Mouse (Mus musculus) splenic B cell, adult 2 months (primary cell): Measurements from ENCODE around the gene Clec3a.
A peak's percentile ranks its signal among the peaks of the same experiment; 100 is the strongest.

Experiments
- DNase-seq: peaks from one replicate; pipeline ENCODE4 v3.0.0-alpha.2; 2011; ENCODE audit warnings: low read depth, low spot score
- H3K27me3 ChIP-seq: 2 replicates; pipeline ENCODE4 v1.6.1; 2012; ENCODE audit warnings: mild to moderate bottlenecking, low read length, moderate library complexity, mixed read lengths; ENCODE audit not compliant: control insufficient read depth, poor library complexity, insufficient read depth, severe bottlenecking
- H3K36me3 ChIP-seq: 2 replicates; pipeline ENCODE4 v1.6.1; 2012; ENCODE audit warnings: mild to moderate bottlenecking, low read length, moderate library complexity, mixed read lengths; ENCODE audit not compliant: control insufficient read depth, poor library complexity, insufficient read depth, severe bottlenecking

The Clec3a gene

DNA sequence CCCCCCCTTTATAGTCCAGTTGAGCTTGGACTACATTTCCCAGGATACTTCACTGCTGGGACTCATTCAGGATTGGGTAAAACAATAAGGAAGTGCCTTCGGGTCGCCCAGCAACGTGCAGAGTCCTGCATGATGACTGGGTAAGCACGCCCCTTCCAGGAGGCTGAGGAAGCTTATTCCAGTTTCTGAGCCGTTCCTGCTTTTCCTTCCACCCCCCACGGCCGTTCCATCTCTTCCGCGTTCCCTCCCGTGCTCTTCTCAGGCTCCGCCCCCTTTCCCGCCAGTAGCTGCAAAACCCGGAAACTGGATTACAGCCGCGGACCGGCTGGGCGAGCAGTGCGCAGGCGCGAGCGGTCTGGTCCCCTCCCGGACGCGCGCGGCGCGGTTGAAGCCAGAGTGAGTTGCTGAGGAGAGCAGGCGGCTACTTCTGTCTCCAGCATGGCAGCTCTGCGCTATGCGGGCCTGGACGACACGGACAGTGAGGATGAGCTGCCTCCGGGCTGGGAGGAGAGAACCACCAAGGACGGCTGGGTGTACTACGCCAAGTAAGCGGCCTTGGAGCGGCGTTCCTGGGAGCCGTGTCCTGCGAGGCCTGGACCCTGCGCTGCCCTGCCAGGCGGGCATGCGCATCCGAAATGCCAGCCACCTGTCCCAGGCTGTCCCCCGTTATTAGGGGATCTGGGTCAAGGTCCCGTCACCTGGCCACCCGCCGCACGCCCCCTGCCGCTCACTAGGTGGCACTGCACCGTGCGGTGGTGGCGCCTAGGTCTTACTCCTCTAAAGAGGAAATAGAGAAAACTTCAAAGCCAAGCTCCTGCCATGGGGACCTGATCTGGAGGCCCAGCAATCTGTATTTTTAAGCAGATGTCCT lies 21.7 kb downstream of the Clec3a start, which contains the start of gene Wwox:
Wwox (plus strand) TSS at position 322 of the 871 bp plus-strand sequence.
- no peaks in the 10 kb centered on the region for H3K27me3 ChIP-seq
- H3K36me3 ChIP-seq, result no peaks in the 10 kb centered on the region

DNA sequence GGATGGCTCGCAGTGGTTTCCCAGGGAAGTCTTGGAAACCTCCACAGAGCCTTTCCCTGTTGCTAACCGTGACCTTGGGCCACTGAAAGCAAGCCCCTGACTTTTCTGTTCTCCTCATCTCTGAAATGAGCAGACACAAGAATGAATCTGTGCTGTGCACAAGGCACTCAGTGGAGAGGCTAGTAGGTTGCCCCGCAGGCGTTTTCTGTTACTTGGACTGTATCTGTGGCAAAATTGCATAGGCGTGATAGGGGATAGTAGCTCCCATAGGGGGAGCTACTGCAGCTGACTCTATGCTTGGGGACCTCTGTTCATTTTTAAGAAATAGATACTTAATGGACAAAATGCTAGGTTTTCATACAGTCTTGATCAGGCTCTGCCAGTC lies 22.3 kb downstream of the Clec3a start:
- Histone ChIP-seq H3K27me3 (no peaks in the 10 kb centered on the region), H3K36me3 (no peaks in the 10 kb centered on the region)
- DNase-seq, result no peak

More for the DNA sequence above, 21.7 kb downstream of the Clec3a start, which contains the start of gene Wwox:
- DNase-seq, result peak; percentile 98

DNA sequence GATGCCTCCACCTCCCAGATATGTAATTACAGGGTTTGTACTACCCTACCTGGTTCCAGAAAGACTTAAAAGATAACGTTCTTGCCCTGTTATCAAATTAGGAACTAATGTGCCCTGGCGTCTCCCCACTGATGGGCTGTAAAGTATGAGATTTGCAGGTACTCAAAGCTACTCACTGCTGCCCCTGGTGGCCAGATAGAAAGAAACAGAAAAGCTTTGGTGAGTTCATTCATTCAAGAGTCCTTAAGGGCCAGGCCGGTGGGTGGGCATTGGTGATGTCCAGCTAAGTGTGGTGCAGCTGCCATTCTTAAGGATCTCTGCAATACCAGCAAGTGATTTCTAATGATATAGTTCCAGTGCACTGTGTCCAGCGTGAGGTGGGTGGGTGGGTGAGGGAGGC lies 23.7 kb downstream of the Clec3a start:
- Histone ChIP-seq H3K36me3 (no peaks in the 10 kb centered on the region), H3K27me3 (no peaks in the 10 kb centered on the region)
- DNase-seq, result peak; percentile 75

DNA sequence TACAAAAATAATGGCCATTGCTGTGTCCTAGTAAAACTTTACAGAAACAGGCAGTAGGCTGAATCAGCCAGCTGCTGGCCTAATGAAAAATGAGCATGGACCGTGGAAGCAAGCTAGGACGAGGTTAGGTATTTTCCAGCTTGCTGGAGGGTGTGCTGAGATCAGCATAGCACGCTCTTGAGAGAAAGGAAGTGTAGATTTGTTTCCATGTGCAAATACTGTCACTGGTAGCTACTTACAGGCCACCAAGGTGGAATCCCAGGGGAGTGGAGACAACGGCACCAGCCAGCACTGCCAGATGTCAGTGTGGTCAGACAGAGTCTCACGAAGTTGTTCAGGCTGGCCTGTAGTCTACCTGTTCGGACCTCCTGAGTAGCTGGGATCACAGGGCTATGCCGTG lies 29.0 kb downstream of the Clec3a start:
- no peak for DNase-seq
- H3K27me3 ChIP-seq, result no peaks in the 10 kb centered on the region
- H3K36me3 ChIP-seq, result peaks cover 2% of the 10 kb centered on the region

DNA sequence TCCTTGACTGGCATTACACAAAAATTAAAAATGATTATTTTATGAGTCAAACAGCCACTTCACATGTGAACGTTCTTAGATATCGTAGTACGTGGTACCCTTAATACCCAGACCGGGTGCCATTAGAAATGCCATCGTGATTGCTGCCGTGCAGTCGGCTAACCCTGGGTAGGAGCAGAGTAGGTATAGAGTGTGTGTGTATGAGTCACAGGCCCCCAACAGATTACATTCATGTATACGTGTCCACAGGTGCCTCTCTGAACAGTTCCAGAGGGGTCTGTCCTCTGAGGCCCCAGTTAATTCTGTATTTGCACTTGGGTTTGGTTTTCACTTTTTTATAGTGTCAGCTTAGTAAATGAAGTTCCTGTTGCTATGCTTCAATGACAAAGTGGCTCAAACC lies 34.4 kb downstream of the Clec3a start:
- no peaks in the 10 kb centered on the region for H3K27me3 ChIP-seq
- H3K36me3 ChIP-seq, result peaks cover 2% of the 10 kb centered on the region
- DNase-seq, result no peak

GRCm38 (mm10) chr8:114452781-114453221 lies 34.9 kb downstream of the Clec3a start:
- Histone ChIP-seq H3K36me3 (peaks cover 2% of the 10 kb centered on the region), H3K27me3 (no peaks in the 10 kb centered on the region)
- DNase-seq, result peak; percentile 79

GRCm38 (mm10) chr8:114455302-114455701 lies 37.4 kb downstream of the Clec3a start:
- no peaks in the 10 kb centered on the region for H3K36me3 ChIP-seq
- no peaks in the 10 kb centered on the region for H3K27me3 ChIP-seq
- DNase-seq, result no peak

GRCm38 (mm10) chr8:114455953-114456352 lies 38.1 kb downstream of the Clec3a start:
- no peak for DNase-seq
- Histone ChIP-seq H3K36me3 (no peaks in the 10 kb centered on the region), H3K27me3 (no peaks in the 10 kb centered on the region)

DNA sequence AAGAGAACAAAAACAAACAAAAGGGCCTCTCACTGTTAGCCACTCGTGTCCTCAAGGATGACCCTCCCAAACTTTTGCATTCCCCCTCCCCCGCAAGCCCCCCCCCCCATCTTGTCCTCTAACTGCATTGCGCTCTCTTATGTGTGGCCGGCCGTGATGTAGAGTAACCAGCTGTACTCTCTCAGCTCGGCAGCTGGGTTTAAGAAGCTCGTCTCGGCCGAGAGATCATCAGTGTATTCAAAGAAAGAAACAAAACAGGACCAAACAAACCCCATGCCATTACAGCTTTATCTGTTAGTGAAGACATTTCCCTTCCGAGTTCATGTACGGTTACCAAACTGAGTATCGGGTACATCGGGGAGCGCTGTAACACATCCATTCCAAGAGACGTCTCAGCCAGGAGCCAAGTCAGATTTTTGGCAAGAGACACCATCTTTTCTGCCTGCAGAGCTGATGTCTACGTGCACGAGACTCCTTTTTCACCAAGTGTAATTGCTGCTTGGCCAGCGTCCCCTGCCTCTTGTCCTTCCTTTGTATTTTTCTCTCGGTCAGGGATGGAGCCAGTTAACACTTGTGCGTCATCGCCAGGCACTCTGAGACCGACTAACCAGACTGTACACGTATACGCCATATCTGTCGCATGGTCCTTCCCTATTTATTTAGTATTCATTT lies 40.4 kb downstream of the Clec3a start:
- no peaks in the 10 kb centered on the region for H3K27me3 ChIP-seq
- DNase-seq, result no peak
- no peaks in the 10 kb centered on the region for H3K36me3 ChIP-seq

GRCm38 (mm10) chr8:114460600-114460999 lies 42.7 kb downstream of the Clec3a start:
- no peaks in the 10 kb centered on the region for H3K27me3 ChIP-seq
- peak; percentile 54 for DNase-seq
- H3K36me3 ChIP-seq, result no peaks in the 10 kb centered on the region

- Histone ChIP-seq H3K27me3 (no peaks in the 10 kb centered on the region), H3K36me3 (no peaks in the 10 kb centered on the region)
- DNase-seq, result no peak
Observed at GRCm38 (mm10) chr8:114462591-114462990, 44.7 kb downstream of the Clec3a start.

GRCm38 (mm10) chr8:114463305-114463704 lies 45.4 kb downstream of the Clec3a start:
- no peaks in the 10 kb centered on the region for H3K27me3 ChIP-seq
- no peaks in the 10 kb centered on the region for H3K36me3 ChIP-seq
- no peak for DNase-seq

GRCm38 (mm10) chr8:114468526-114469207 lies 50.8 kb downstream of the Clec3a start:
- no peaks in the 10 kb centered on the region for H3K27me3 ChIP-seq
- no peak for DNase-seq
- H3K36me3 ChIP-seq, result no peaks in the 10 kb centered on the region

DNA sequence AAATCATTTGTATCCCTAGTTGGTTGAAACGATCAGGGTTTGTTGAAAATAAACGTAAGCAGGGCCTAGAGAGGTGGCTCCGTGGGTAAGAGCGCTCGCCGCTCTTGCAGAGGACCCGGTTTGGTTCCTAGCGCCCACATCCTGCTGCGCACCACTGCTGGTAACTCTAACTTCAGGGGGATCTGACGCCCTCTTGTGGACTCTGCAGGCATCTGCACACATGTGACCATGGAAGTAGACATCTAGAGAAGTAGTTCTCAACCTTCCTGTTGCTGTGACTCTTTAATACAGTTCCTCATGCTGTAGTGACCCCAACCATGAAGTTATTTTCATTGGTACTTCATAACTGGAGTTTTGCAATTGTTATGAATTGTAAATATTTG lies 51.3 kb downstream of the Clec3a start:
- DNase-seq, result no peak
- H3K36me3 ChIP-seq, result no peaks in the 10 kb centered on the region
- H3K27me3 ChIP-seq, result no peaks in the 10 kb centered on the region

GRCm38 (mm10) chr8:114473546-114473945 lies 55.7 kb downstream of the Clec3a start:
- DNase-seq, result no peak
- H3K27me3 ChIP-seq, result no peaks in the 10 kb centered on the region

More at GRCm38 (mm10) chr8:114473546-114473945, 55.7 kb downstream of the Clec3a start:
- H3K36me3 ChIP-seq, result no peaks in the 10 kb centered on the region
